Comparison of ENCODE assay signal across 8 mouse cellular contexts in the genomic region with DNA sequence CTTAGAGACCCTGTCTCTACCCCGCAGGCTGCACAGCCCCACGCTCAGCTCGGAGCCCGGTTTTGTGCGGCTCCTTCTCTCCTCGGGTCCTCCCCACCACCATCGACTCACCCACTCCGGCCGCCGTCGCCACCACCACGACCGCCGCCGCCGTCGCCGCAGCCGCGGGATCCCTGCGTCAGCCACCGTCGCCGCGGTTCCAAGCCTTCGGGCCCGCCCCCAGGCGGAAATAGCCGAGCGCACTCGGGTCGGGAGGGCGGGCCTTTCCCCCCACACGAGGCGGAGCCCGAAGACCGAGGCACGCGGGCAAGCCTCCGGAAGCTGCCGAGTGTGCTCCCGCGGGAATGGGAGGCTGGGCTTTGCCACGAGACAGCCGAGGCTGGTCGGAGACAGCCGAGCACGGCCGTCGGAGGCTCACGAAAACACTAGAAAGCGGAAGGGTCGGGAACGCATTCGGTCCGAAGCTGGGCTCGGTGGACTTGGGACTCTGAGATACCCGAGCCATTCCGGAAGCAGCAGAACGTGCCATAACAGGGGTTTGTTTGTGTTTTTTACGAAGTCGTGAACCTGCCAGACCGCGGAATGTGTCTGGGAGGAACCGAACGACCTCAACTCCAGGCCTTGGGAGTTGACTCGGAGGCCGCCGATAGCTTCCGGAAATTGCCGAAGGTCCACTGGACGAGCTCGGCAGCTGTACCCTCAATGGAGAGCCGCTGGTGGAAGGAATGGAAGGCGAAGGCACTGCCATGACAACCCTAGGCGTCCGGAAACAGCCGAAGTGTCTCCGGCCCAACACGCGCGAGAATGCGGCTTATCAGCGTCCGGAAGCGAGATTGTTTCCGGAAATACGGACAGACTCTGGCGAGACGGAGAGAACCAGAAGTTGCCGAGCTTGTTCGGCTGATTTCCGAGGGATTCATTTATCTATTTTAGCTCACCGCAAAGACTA. TPM values are rescaled to one million over a fixed set of nuclear protein-coding genes. Genes with fewer than 3 reads are reported as not detected.
DNase-seq lines count a peak whose midpoint lies in the region; ATAC-seq and TF ChIP-seq lines count a peak whose summit lies in the region.

A gene (minus strand): TSS at position 218 of the 949 bp plus-strand sequence.

- H3K4me1 ChIP-seq in bone marrow macrophage, adult 2 months (ENCODE audit: control insufficient read depth, insufficient read depth, low read length): peaks cover 14% of the 10 kb centered on the region
- peaks cover 12% of the 10 kb centered on the region; the same call in 1 of the 2 replicates for H3K4me1 ChIP-seq in embryonic fibroblast, embryonic 13.5 days (ENCODE audit: control insufficient read depth, insufficient read depth, low read length)
- peaks cover 47% of the 10 kb centered on the region for H3K4me1 ChIP-seq in heart, embryonic 10.5 days
- H3K4me1 ChIP-seq in kidney, embryonic 15.5 days: peaks cover 59% of the 10 kb centered on the region

- H3K27me3 ChIP-seq in heart, embryonic 10.5 days (ENCODE audit: insufficient read depth, poor library complexity, severe bottlenecking): peaks cover under 1% of the 10 kb centered on the region; the same call in 1 of the 2 replicates
- no peaks in the 10 kb centered on the region for H3K27me3 ChIP-seq in kidney, embryonic 15.5 days

- H3K36me3 ChIP-seq in heart, embryonic 10.5 days: peaks cover 64% of the 10 kb centered on the region
- H3K36me3 ChIP-seq in kidney, embryonic 15.5 days: peaks cover 70% of the 10 kb centered on the region

- ATAC-seq in kidney, embryonic 15.5 days (replicated peaks; ENCODE audit: low FRiP score): peak; percentile 93
- ATAC-seq in monocyte, adult 5-6 weeks (replicated peaks; ENCODE audit: insufficient number of reproducible peaks, low FRiP score, low TSS enrichment, poor library complexity, severe bottlenecking): peak; percentile 77

- H3K27ac ChIP-seq in bone marrow macrophage, adult 2 months (ENCODE audit: insufficient read depth, low read depth, low read length): peak within 1 kb of the TSS; percentile 100
- H3K27ac ChIP-seq in embryonic fibroblast, embryonic 13.5 days (ENCODE audit: insufficient read depth, low read length): peak within 1 kb of the TSS; percentile 97
- H3K27ac ChIP-seq in heart, embryonic 10.5 days: peak within 1 kb of the TSS; percentile 96
- peak within 1 kb of the TSS; percentile 99 for H3K27ac ChIP-seq in kidney, embryonic 15.5 days

- peak within 1 kb of the TSS; percentile 88 for H3K9ac ChIP-seq in kidney, embryonic 15.5 days

- peak within 1 kb of the TSS; percentile 76 for H3K4me2 ChIP-seq in kidney, embryonic 15.5 days

- under 1% methylated on average over 94 of the region's 94 CpGs for WGBS in heart, embryonic 10.5 days
- under 1% methylated on average over 94 of the region's 94 CpGs for WGBS in kidney, embryonic 15.5 days

- peak; percentile 96 for DNase-seq in A20 (ENCODE audit: low read depth, low spot score)
- peak; percentile 99 for DNase-seq in heart, embryonic 10.5 days (ENCODE audit: low spot score)
- peak; percentile 96 for DNase-seq in liver
- peak; percentile 96 to 99 for DNase-seq in spleen, postnatal 4 days (ENCODE audit: low spot score in 2 of 2)

- no peaks in the 10 kb centered on the region for H3K9me3 ChIP-seq in heart, embryonic 10.5 days
- no peaks in the 10 kb centered on the region for H3K9me3 ChIP-seq in kidney, embryonic 15.5 days (replicated peaks)

- 0 out of 2 replicates have a peak, but pooled peaks have one; percentile 2 for TF ChIP-seq POLR2A in bone marrow macrophage, adult 2 months (IDR thresholded peaks at IDR 0.05; ENCODE audit: borderline replicate concordance, low read depth, low read length)
- peak; percentile 79 for TF ChIP-seq POLR2A in embryonic fibroblast, embryonic 13.5 days (IDR thresholded peaks at IDR 0.05; ENCODE audit: low read depth, low read length)

- TF ChIP-seq CTCF in bone marrow macrophage, adult 2 months (IDR thresholded peaks at IDR 0.05; ENCODE audit: low read depth, low read length): no peak
- TF ChIP-seq CTCF in embryonic fibroblast, embryonic 13.5 days (IDR thresholded peaks at IDR 0.05; ENCODE audit: borderline replicate concordance, insufficient read depth, low read length): no peak

- H3K4me3 ChIP-seq in bone marrow macrophage, adult 2 months (ENCODE audit: insufficient read depth, low read length): peak within 1 kb of the TSS; percentile 91
- peak within 1 kb of the TSS; percentile 81 for H3K4me3 ChIP-seq in embryonic fibroblast, embryonic 13.5 days (ENCODE audit: insufficient read depth, low read length)
- peak within 1 kb of the TSS; percentile 88 for H3K4me3 ChIP-seq in heart, embryonic 10.5 days
- H3K4me3 ChIP-seq in kidney, embryonic 15.5 days (replicated peaks): peak within 1 kb of the TSS; percentile 77

RNA-seq across cellular contexts. Expression of the gene that starts here (rescaled TPM):
- 26.9 and 27.5 TPM in 2 replicates for polyA plus RNA-seq in bone marrow macrophage, adult 2 months (2012; ENCODE audit: insufficient read depth, insufficient read length, missing spikeins)
- 42.8 and 43.5 TPM in 2 replicates for polyA plus RNA-seq in embryonic fibroblast, embryonic 13.5 days (2011; ENCODE audit: insufficient read length, low read depth, missing spikeins)
- polyA plus RNA-seq in heart, embryonic 10.5 days (2016; fragmentation: Nextera tagmentation; extraction: Ambion mirVana): 40.6 and 43.5 TPM in 2 replicates
- 58.0 and 66.9 TPM in 2 replicates for polyA plus RNA-seq in kidney, embryonic 15.5 days (2015; fragmentation: Nextera tagmentation; extraction: Ambion mirVana)
- 5.5 to 12.7 TPM (median 10.3 TPM) in 3 replicates for total RNA-seq in monocyte, adult 5-6 weeks (2017)

Comparison
In these comparisons a context has a peak if more than half of its experiments do, and no peak if none do; other contexts are left out.
1. Peak in every context shown above with its lines: DNase-seq, ATAC-seq, H3K4me3 ChIP-seq and H3K27ac ChIP-seq.